Mouse (Mus musculus) MEL (cell line): ENCODE results near the gene Fancc.

Experiments
- CTCF ChIP-seq, 3 experiments: IDR thresholded peaks in 2 of 3; conservative IDR thresholded peaks in 1 of 3; 2 replicates each; pipeline ENCODE4 v1.5.1; 2011 to 2012; ENCODE audit warnings: low read length in 3 of 3, low read depth in 2 of 3, mild to moderate bottlenecking in 2 of 3, improper control_type of control experiment in 1 of 3, inconsistent platforms in 1 of 3, mixed read lengths in 1 of 3, moderate library complexity in 1 of 3; ENCODE audit not compliant: control insufficient read depth in 1 of 3, insufficient read depth in 1 of 3, poor library complexity in 1 of 3, severe bottlenecking in 1 of 3
- E2F4 ChIP-seq: IDR thresholded peaks from 2 replicates; pipeline ENCODE4 v1.6.1; 2011; ENCODE audit warnings: low read depth, low read length, improper control_type of control experiment, borderline replicate concordance
- GABPA ChIP-seq: IDR thresholded peaks from 2 replicates; pipeline ENCODE4 v1.6.1; 2012; ENCODE audit warnings: low read depth, mild to moderate bottlenecking, inconsistent platforms, low read length, improper control_type of control experiment, moderate library complexity
- MEF2A ChIP-seq: IDR thresholded peaks from 2 replicates; pipeline ENCODE4 v1.6.1; 2014; ENCODE audit warnings: low read depth, mild to moderate bottlenecking, inconsistent platforms, low read length, improper control_type of control experiment; ENCODE audit not compliant: poor library complexity, insufficient replicate concordance, severe bottlenecking; ENCODE audit errors: extremely low read depth
- POLR2A ChIP-seq, 2 experiments: IDR thresholded peaks; 2 replicates each; pipeline ENCODE4 v1.6.1; 2011 to 2012; ENCODE audit warnings: low read length in 2 of 2, mild to moderate bottlenecking in 2 of 2, control low read depth in 1 of 2, improper control_type of control experiment in 1 of 2, low read depth in 1 of 2, moderate library complexity in 1 of 2; ENCODE audit not compliant: control insufficient read depth in 1 of 2, insufficient read depth in 1 of 2, poor library complexity in 1 of 2
- SMC3 ChIP-seq: IDR thresholded peaks from 2 replicates; pipeline ENCODE4 v1.6.1; 2011; ENCODE audit warnings: low read depth, low read length, improper control_type of control experiment

- TF ChIP-seq CTCF (IDR thresholded peaks at IDR 0.05 in 2 of 3, conservative IDR thresholded peaks at IDR 0.05 in 1 of 3; ENCODE audit: control insufficient read depth in 1 of 3, insufficient read depth in 1 of 3, low read depth in 2 of 3, low read length in 3 of 3, poor library complexity in 1 of 3, severe bottlenecking in 1 of 3): no peak
- no peak for TF ChIP-seq GABPA
- TF ChIP-seq SMC3: no peak
- no peak for TF ChIP-seq POLR2A (IDR thresholded peaks at IDR 0.05; ENCODE audit: control insufficient read depth in 1 of 2, insufficient read depth in 1 of 2, low read depth in 1 of 2, low read length in 2 of 2, poor library complexity in 1 of 2)
- no peak for TF ChIP-seq E2F4
- no peak for TF ChIP-seq MEF2A
Observed at GRCm38 (mm10) chr13:63272602-63273229, 224.4 kb downstream of the Fancc start.
